Mouse (Mus musculus): ENCODE results near the gene Tada1.

Gene Tada1

DNA sequence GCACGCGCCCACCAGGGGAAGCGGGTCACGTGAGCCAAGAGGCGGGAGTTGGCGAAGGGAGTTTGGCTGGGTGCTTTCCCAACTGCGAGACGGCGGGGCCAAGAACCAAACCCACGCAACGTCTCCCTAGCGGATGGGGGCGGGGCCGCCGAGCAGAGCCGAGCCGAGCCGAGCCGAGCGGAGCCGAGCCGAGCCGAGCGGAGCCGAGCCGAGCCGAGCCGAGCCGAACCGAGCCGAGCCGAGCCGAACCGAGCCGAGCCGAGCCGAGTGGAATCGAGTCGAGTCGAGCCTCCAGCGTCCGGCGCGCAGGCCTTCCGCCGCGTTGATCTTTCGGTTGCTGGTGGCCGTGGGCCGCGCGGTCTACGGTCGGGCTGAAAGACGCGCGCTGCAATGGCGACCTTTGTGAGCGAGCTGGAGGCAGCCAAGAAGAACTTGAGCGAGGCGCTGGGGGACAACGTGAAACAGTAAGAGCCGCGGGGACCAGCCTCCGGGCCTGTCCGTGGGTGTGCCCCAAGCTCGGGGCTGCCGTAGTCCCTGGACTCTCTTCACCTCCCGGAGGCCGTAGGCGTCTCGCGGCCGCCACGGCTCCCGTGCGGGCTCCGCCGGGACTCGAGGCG, at the start of gene Tada1:
Gene Tada1 (plus strand): TSS at position 85 of the 617 bp plus-strand sequence.
- peak; percentile 92 for DNase-seq

DNA sequence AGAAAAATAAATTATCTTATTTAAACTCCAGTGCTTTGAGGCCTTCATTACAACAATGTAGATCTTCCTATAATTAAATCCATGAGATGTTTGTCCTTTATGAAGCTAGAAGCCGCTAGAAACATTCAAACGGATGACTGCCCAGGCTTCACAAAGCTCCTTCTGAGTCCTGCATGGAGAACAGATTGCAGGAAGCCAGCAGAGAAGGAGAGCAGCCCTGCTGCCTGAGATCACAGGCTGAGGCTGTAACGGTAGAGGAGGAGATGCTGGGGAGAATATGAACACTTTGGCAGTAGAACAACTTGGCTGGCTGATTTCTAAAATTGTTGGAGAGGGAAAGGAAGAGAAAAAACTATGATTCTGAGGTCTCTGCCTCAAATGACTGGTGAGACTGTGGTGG, 48.1 kb upstream of the Tada1 start:
- no peak for DNase-seq

DNA sequence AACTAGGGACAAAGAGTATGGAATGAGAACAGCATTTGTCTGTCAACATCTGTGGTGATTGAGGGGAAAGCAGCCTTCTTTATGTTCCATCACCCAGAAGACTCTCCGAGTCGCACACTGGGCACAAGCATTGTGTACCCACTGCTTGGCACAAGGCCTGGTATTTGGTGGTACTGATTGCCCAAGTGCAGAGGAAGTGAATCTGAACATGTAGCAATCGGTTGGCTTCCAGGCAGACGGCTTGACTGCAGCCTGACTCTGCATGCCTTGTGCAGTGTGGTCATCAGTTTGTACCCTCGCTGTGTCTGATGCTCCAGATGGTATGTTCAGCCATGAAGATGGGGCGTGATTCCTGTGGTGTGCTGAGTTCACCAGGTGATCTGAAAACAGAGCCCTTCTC, 39.8 kb upstream of the Tada1 start:
- no peak for DNase-seq

DNA sequence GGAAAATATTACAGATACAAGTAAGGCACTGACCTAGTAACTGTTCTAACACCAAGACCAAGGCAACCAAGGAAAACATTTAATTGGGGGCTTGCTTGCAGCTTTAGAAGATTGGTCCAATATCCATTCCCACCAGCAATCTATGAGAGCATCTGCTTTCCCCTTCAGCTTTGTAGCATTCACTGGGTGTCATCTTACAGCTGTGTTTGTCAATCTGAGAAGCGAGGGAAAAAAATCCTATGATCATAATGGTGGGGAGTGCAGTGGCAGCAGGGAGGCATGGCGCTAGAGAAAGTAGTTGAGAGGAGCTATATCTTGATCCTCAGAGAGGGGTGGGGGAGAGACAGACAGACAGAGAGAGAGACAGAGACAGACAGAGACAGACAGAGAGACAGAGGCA, 36.8 kb upstream of the Tada1 start:
- no peak for DNase-seq

DNA sequence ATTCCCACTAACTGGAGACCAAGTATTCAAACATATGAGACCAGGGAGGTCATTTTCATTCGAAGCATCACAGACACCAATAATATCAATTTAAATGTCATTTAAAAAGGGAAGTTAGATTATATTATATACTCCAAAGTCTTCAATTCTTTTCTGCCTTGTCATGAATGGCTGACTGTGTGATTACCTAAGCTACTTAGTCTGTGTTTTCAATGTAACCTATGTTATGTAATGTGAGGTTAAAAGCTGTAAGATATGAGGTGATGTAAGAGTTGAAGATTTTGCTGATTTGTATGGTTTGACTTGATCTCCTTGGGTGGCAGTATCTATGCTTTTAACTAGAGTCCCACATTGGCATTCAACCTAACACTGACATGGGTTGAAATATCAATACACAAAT, 36.4 kb upstream of the Tada1 start:
- no peak for DNase-seq

DNA sequence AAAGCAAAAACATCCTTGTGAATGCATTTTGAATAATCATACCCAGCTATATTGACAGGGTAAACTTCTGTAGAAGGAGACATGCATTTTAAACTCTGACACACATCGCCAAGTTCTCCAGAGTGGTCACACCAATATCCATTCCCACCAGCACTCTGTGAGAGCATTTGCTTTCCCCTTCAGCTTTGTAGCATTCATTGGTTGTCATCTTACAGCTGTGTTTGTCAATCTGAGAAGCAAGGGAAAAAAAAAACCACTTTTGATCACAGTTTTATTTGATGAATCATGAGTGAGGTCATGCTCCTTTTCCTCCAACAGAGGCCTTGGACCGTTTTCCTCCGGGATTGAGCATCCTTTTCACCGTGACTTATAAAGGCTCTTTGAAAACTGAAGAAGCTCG, 35.3 kb upstream of the Tada1 start:
- no peak for DNase-seq

DNA sequence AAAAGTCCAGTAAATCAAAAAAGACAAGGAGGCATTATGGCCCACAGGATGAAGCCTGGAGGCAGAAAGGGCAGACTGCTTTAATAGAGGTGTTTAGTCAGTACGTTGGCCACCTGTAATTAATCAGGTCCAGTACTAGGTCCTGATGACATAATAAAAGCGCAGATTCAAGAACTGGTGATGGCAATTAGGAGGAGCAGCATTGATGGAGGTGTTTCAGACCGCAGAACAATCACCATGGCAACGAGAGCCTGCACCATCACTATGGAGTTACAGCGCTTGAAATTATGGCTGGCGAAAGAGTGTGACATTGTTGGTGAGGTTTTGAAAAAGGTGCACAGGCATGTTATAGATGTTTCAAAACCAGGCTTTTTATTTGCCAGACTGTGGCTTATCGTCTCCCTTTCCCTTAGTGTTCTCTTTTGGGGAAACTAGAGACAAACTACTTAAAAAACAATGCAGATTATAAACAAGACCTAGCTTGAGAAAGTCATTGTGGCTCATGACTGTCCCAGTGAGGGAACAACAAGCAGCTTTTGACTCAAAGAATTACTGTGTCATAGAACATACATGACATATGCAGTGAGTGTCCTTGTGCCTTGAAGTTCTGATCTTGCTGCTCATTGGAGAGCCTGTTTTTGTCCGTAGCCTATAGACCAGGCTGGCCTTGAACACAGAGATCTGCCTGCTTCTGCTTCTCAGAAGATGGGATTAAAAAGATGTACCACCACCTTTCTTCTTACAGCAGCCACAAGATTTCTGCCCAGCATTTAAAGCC, 34.4 kb upstream of the Tada1 start:
- no peak for DNase-seq

DNA sequence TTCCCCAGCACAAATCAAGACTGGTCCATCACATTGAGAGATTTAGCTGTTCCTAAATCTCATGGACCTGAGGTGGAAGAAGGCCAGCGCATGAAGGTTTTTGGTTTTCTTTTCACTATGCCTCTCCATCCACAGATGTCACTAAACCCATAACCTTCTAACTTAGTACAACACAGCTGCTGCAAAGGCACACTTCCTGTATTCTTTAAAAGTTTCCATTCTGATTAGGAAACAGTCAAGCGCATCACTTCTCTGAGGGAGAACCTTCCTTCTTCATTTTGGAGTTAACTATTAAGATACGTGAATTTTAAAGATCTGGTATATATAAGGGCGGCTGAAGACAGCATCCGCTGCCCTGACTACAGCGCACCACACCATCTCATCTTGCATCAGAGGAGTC, 33.3 kb upstream of the Tada1 start:
- no peak for DNase-seq

DNA sequence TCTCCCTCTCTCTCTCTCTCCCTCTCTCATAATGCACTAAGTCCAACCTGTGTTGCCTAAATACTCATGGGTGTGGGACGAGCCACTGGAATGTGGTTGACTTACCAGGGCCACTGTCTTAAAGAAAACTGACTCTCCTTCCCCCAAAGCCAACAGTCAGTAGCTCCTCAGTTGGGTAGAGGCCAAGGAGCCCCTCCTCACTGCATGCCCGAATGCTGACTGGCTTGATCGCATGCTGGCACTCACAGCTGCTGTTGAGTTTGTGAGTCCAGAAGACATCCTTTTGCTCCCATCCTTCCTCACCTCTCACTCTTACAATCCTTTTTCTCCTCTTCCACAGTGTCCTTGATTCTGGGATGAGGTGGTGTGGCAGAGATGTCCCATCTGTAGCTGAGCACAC, 32.0 kb upstream of the Tada1 start:
- DNase-seq = no peak

DNA sequence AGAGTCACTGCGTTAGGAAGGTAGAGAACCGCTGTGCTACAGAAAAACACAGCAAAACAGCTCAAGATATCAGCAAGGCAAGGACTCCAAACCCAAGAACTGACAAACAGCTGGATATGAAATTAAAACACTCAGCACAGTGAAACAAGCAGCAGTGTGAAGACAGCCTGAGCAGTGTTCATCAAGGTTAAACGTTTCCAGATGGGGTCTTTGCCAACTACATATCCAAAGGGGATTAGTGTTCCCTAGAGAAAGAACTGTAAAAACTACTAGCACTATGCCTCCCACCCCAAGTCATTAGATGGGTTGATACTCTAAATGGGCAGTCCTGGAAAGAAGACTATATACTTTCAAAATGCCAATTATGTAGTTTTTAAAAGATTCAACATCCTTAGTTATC, 29.6 kb upstream of the Tada1 start:
- DNase-seq = no peak

DNA sequence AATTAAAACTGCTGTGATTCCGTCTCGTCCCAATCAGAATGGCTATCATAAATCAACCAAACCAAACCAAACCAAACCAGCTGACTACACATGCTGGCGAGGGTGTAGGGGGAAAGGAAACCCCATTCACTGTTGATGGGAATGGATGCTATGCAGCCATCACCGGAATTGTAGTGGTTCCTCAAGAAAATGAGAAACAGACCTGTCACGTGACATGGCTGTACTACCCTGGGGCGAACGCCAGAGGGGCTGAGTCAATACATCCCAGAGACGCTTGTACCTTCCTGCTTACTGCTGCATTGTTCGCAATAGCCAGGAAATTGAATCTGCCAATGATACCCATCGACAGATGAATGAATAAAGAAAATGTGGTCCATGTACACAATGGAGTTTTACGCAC, 29.1 kb upstream of the Tada1 start:
- DNase-seq = no peak

DNA sequence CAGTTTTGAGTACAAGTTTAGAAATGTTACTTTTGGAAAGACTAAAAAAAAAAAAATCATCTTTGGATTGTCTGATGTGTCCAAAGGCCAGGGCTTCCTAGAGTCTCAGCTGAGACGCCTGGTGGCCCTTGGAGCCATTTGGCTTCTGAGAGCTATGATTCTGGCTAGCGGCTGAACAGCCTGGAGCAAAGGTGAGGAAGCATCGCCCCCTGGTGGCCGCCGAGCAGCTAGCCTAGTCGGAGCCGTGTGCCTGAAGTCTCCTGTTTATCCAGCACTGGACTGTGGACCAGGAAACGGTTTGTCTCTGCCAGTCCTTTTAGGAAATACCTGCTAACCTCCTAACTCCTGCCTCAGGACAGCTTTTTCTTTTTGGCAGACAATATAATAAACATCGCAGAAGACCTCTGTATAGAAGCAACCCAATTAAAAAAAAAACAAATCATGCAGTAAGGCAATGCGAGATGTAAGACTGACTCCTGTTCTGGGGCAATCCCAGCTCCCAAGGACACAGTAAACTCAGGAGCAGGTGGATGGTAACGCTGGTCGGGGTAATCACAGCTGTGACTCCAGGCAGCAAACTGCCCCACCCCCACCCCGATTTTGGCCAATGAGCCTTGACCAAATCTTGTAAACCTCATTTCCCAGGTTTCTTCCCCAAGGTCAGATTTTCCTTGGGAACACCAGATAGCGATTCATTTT, 18.6 kb upstream of the Tada1 start:
- DNase-seq = peak; percentile 77

DNA sequence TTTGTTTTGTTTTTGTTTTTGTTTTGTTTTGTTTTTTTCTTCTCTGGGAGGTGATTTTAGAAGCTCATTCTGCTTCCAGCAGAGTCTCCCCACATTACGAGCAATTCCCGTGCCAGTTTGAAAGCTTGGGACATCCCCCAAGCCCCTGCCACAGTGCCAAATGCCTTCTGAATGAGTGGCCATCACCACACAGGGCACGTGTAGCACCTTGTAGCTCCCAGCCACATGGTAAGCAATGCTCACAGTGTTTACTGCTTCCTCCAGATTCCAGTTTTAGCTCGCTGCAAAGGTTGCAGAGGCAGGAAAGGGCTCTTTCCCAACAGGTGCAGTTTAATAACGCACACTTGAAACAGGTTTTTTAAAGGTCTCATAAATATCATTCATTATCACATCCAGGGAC, 18.0 kb upstream of the Tada1 start:
- DNase-seq = no peak

DNA sequence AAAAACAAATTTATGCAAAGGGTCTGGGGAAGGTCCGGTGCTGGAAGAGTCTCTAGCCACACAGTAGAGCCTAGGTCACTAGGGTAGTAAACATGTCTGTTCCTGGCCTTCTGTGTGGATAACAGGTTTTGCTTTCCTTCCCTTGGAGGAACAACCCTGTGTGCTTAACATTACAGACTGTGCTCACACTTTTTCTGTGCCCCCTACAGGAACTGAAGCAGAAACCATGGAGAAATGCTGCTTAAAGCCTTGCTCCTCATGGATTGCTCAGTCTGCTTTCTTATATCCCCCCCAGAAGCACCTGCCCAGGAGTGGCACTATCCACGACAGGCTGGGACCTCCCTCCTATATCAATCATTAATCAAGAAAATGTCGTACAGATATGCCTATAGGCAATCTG, 17.1 kb upstream of the Tada1 start:
- no peak for DNase-seq

DNA sequence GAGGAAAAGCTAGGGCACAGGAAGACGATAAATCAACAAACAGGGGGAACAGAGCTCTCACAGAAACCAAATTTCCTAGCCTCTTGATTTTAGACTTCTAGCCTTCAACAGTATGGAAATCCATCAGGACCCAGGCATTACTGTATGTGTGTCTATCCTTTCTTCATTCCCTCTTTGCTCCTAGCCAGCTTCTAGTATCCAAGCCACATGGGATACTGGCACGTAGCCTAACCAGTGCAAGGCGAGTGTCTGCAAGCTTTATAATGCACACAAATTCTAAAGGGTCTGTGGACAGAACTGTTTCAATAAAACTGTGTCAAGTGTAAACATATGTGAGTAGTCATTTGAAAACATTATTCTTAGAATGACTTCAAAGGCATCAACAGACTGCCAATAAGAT, 16.2 kb upstream of the Tada1 start:
- DNase-seq = no peak

DNA sequence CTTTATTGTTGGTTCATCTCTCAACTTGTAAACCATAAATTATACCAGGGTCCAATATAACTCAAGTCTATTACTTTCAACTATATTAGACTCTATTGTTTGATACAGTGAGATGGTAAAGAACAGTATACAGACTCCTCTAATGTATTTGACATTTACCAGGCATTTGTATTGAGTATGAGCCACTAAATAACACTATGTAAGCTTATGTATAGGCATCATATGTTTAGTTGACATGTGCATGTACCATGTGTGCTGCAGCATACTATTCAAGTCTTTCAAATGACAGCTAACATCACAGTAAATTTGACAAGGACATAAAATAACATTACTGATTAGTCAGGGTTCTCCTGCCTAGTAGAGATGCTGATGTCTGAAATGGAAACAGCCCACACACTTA, 15.8 kb upstream of the Tada1 start:
- DNase-seq = no peak

DNA sequence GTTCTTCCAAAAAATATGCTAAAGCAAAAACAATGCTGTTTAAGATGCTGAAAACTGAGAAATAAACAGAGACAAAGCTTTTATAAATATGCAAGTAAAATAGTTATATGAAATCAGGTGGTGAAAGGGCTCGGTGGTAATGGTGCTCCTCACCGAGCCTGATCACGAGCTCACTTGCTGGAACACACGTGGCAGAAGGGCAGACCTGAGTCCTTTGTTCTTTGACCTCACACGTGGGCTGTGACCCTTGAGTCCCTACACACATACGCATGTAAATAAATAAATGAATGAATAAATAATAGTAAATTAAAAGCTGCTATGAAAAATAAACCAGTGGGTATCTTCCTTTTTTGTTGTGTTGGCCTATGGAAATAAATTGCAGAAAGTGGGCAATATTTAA, 1.7 kb upstream of the Tada1 start:
- no peak for DNase-seq

DNA sequence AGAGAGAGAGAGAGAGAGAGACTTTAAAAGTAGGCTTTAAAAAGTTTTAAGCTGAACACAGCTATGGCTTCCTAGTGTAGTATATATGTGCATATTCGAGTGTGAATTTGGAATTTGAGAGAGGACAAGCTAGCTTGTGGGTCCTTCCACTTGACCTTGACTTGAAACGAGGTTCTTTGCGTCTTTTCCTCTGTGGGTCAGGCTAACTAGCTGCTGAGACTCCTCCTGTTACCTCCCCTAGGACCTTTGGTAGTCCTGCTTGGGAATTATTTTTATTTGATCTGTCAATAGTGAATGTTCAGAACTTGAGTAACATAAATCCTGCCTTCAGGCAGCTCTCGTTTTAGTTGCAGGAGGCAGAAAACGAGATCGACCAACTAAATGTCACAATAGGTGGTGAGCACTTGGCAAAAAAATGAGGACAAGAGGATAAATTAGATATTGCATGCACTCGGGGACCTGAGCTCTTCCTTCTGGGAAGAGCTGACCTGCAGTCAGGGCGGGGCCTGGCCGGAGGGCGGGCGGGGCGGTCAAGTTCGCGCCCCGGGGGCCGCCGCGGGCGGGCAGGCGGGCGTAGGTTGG, 375 bp upstream of the Tada1 start:
- DNase-seq = no peak

DNA sequence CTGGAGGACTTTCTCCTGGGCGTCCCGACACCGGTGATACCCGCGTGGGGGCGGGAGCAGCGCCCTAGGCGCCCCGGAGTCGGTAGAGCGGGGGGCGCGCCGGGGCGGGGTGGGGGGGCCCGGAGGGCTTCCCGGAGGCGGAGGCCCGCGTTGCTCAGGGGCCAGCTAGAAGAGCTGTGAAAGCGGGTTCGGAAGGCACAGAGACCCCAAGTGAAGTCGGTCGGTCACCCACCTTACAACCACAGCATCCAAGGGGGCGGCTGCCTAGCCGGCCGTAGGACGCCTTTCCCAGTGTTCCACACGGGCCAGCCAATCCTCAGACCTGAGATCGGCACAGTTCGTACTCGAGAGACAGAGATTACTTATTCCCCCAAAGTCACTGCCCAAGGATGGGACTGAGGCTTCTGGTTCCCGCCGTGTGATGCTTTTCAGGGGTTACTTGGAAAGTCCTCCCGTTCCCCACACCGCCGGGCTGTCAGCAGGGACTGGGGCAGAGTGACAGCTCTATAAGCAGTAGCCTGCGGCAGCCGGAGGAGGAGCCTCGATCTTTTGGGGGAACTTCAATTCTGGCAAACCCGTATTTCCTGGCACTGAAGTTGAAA, 834 bp downstream of the Tada1 start:
- peak; percentile 78 for DNase-seq

DNA sequence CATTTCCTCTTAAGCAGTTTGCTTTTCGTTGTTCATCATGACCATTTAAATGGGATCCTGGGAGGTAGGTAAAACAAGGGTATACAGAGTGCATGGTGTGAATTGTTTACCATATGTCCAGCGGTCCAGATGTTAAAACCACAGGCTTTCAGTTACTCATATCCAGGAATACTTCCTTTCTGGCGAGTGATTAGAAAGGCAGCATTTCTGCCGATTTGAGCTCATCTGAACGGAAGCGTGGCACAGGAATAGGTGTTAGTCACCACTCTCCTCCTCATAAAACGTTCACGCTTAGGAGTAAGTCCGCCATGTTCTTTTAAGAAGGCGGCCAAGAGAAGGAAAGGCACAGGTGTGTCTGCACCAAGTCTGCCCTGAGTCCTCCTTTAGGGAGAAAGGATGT, 2.4 kb downstream of the Tada1 start:
- no peak for DNase-seq

DNA sequence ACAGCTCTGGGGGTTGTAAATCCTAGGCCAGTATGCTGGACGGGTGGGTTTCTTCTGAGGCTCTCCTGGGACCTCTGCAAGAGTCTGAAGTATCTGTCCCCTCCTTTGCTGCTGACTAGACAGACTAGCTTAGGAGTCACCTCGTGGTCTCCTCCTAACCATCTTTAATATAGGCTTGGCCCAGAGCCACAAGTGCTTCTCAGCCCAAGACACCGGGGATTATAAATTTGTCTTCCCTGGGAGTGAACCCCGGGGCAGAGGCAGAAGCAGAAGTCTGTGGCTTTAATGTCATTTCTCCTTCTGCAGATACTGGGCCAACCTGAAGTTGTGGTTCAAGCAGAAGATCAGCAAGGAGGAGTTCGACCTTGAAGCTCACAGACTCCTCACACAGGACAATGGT, 2.9 kb downstream of the Tada1 start:
- DNase-seq = no peak

DNA sequence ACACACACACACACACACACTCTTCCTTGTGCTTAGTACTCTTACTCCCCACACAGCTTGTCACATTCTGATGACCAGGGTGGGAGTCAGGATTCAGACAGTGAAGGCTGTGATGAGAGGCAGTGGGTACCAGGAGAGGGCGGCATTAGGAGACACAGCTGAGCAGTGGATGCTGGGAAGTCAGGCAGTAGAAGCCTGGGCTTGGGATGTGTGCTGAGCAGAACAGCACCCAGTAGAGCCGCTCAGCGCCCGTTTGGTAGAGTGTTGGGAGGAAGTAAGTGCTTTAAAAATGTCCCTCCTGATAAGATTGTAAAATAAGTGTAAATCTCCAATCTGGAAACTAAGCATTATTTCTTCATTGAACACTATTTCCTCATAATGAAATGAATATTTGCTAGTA, 3.7 kb downstream of the Tada1 start:
- DNase-seq = no peak

DNA sequence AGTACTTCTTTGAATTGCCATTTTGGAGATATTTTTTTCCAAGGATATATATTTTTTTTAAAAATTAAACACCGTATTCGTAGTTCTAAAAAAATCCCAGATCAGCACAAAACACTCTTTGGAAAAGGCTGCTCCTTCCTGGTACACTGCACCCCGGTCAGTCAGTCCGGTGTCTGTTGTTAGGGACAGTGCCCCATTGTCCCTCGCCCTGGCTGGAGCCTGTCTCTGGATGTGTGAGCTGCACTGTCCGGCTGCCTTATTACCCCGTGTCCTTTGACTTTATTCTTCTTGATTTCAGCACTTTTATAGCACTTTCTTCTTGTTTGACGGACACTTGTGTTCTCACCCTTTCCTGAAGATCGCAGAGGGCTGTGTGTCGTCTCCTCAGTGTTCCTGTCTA, 5.7 kb downstream of the Tada1 start:
- DNase-seq = no peak

DNA sequence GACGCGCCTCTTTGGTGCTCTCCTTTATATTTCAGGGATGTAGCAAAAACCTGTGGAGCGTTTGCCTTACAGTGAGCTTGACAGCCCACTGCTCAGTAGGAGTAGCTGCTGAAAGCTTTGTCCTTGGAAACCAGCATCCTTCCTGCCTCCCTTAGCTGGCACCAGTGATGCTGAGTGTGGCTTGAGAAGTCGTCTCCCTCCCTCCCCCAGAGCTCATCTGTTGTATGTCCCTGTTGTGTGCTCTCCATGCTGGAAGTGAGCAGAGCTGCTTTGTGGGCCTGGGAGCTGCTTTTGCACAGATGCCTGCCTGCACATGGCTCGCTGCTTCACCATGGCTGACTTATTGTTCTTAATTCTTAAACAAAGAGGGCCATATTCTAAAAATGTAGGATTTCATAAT, 6.5 kb downstream of the Tada1 start:
- DNase-seq = no peak
